In genomic region chr1:176993141-176994010, GRCm38 (mm10) we compare ENCODE assay signal across 11 mouse cellular contexts.
DNase-seq lines count a peak whose midpoint lies in the region; ATAC-seq and TF ChIP-seq lines count a peak whose summit lies in the region.
"Had no signal": no experiment of that assay in that cellular context is flagged by ENCODE, and none has a peak within 500 bp of the region (broad histone marks: within the 10 kb centered on the region; RNA-seq: fewer than 3 reads in every experiment).

No protein-coding gene starts in this region.

- no peaks in the 10 kb centered on the region for H3K36me3 ChIP-seq in hindbrain, embryonic 11.5 days (ENCODE audit: control insufficient read depth, insufficient read depth, low read length)
- H3K36me3 ChIP-seq in midbrain, embryonic 16.5 days (ENCODE audit: control insufficient read depth, insufficient read depth, low read length): no peaks in the 10 kb centered on the region
- no peaks in the 10 kb centered on the region for H3K36me3 ChIP-seq in intestine, embryonic 16.5 days (ENCODE audit: control insufficient read depth, insufficient read depth, low read length)
- H3K36me3 ChIP-seq: liver, embryonic 13.5 days had no signal

- peak overlapping the region; percentile 6; the same call in 1 of the 2 replicates for H3K27ac ChIP-seq in bone marrow, adult 2 months (ENCODE audit: control insufficient read depth, insufficient read depth, low read depth, low read length, poor library complexity)
- H3K27ac ChIP-seq in hindbrain, embryonic 11.5 days (ENCODE audit: low read depth, low read length): peak overlapping the region; percentile 92
- peak overlapping the region; percentile 59 for H3K27ac ChIP-seq in midbrain, embryonic 16.5 days (ENCODE audit: low read length)
- no peak overlapping the region for H3K27ac ChIP-seq in intestine, embryonic 16.5 days (ENCODE audit: low read length)
- H3K27ac ChIP-seq: kidney, postnatal 0 days; liver, embryonic 13.5 days had no signal

- TF ChIP-seq POLR2A in bone marrow, adult 2 months (IDR thresholded peaks at IDR 0.05; ENCODE audit: borderline replicate concordance, control insufficient read depth, low read depth, low read length): peak; percentile 25; the same call in 1 of the 2 replicates

- H3K9ac ChIP-seq in hindbrain, embryonic 11.5 days (ENCODE audit: low read depth, low read length): no peak overlapping the region
- H3K9ac ChIP-seq in midbrain, embryonic 16.5 days (ENCODE audit: low read depth, low read length): no peak overlapping the region
- H3K9ac ChIP-seq in intestine, embryonic 16.5 days (ENCODE audit: low read depth, low read length): no peak overlapping the region
- H3K9ac ChIP-seq: liver, embryonic 13.5 days had no signal

- H3K4me2 ChIP-seq in hindbrain, embryonic 11.5 days (replicated peaks; ENCODE audit: low read depth, low read length): no peak overlapping the region
- H3K4me2 ChIP-seq in midbrain, embryonic 16.5 days (ENCODE audit: low read length): no peak overlapping the region
- no peak overlapping the region for H3K4me2 ChIP-seq in intestine, embryonic 16.5 days (ENCODE audit: low read depth, low read length)
- H3K4me2 ChIP-seq: liver, embryonic 13.5 days had no signal

- H3K27me3 ChIP-seq in hindbrain, embryonic 11.5 days (ENCODE audit: control insufficient read depth, insufficient read depth, low read length): 0 out of 2 replicates have a peak, but pooled peaks cover 2% of the 10 kb centered on the region
- H3K27me3 ChIP-seq in midbrain, embryonic 16.5 days (ENCODE audit: control insufficient read depth, insufficient read depth, low read depth, low read length): no peaks in the 10 kb centered on the region
- H3K27me3 ChIP-seq in intestine, embryonic 16.5 days (replicated peaks; ENCODE audit: control insufficient read depth, insufficient read depth, low read length): no peaks in the 10 kb centered on the region
- H3K27me3 ChIP-seq: liver, embryonic 13.5 days had no signal

- H3K4me1 ChIP-seq in bone marrow, adult 2 months (ENCODE audit: control insufficient read depth, insufficient read depth, low read length): peaks cover 10% of the 10 kb centered on the region
- peaks cover 37% of the 10 kb centered on the region for H3K4me1 ChIP-seq in hindbrain, embryonic 11.5 days (replicated peaks; ENCODE audit: control insufficient read depth, insufficient read depth, low read length)
- peaks cover 26% of the 10 kb centered on the region for H3K4me1 ChIP-seq in midbrain, embryonic 16.5 days (ENCODE audit: control insufficient read depth, insufficient read depth, low read length)
- H3K4me1 ChIP-seq in intestine, embryonic 16.5 days (ENCODE audit: control insufficient read depth, insufficient read depth, low read length): peaks cover 15% of the 10 kb centered on the region

- no peak overlapping the region for H3K4me3 ChIP-seq in bone marrow, adult 2 months (replicated peaks; ENCODE audit: control insufficient read depth, low read depth, low read length)
- no peak overlapping the region for H3K4me3 ChIP-seq in hindbrain, embryonic 11.5 days (ENCODE audit: low read depth, low read length)
- no peak overlapping the region for H3K4me3 ChIP-seq in midbrain, embryonic 16.5 days (ENCODE audit: low read depth, low read length)
- H3K4me3 ChIP-seq in intestine, embryonic 16.5 days (ENCODE audit: low read length): no peak overlapping the region
- H3K4me3 ChIP-seq: liver, embryonic 13.5 days had no signal

- no peak; the same call in 1 of the 2 replicates for TF ChIP-seq CTCF in bone marrow, adult 2 months (IDR thresholded peaks at IDR 0.05; ENCODE audit: control insufficient read depth, insufficient read depth, low read length)

- H3K9me3 ChIP-seq in hindbrain, embryonic 11.5 days (ENCODE audit: control insufficient read depth, low read length): no peaks in the 10 kb centered on the region
- no peaks in the 10 kb centered on the region for H3K9me3 ChIP-seq in midbrain, embryonic 16.5 days (replicated peaks; ENCODE audit: control insufficient read depth, low read length, poor library complexity, severe bottlenecking)
- H3K9me3 ChIP-seq in intestine, embryonic 16.5 days (ENCODE audit: control insufficient read depth, low read length): no peaks in the 10 kb centered on the region
- H3K9me3 ChIP-seq: liver, embryonic 13.5 days had no signal

- no peak for ATAC-seq in hindbrain, embryonic 11.5 days (ENCODE audit: low FRiP score)
- no peak for ATAC-seq in midbrain, embryonic 16.5 days
- no peak for ATAC-seq in intestine, embryonic 16.5 days

- WGBS in bone marrow, adult 2 months: 19% methylated on average over 18 of the region's 18 CpGs
- WGBS in hindbrain, embryonic 11.5 days: 84% methylated on average over 18 of the region's 18 CpGs
- 75% methylated on average over 18 of the region's 18 CpGs for WGBS in midbrain, embryonic 16.5 days
- 81% methylated on average over 18 of the region's 18 CpGs for WGBS in intestine, embryonic 16.5 days

- peak; percentile 59 to 60 for DNase-seq in B cell, adult 2 months
- no peak for DNase-seq in hindbrain, embryonic 11.5 days (ENCODE audit: low spot score)
- DNase-seq in ovary, adult 18-20 months (ENCODE audit: low spot score): no peak
- DNase-seq in embryo, embryonic 9.5 days (ENCODE audit: extremely low spot score): no peak
- no peak for DNase-seq in cerebellum, adult 11-12 months
- DNase-seq: gastrocnemius, postnatal 25 days; liver, embryonic 13.5 days had no signal

Comparison
In these comparisons a context has a peak if more than half of its experiments do, and no peak if none do; other contexts are left out.
1. DNase-seq: peak in B cell, adult 2 months (2 of 2); none in hindbrain, embryonic 11.5 days (single experiment), ovary, adult 18-20 months (single experiment), embryo, embryonic 9.5 days (single experiment) and cerebellum, adult 11-12 months (single experiment).